Mouse (Mus musculus): ENCODE data around the gene Olfr741. TPM values are rescaled to one million over a fixed set of nuclear protein-coding genes. Genes with fewer than 3 reads are reported as not detected.

Gene Olfr741
- not detected in 3 replicates for total RNA-seq (2017)

- no peak for ATAC-seq (replicated peaks; ENCODE audit: insufficient number of reproducible peaks, low FRiP score, low TSS enrichment, poor library complexity, severe bottlenecking)
These were observed at the start of gene Olfr741 for GRCm38 (mm10) chr14:50472438-50472837. Gene Olfr741, plus strand, starts transcription at chr14:50472738.

GRCm38 (mm10) chr14:50445245-50445644 lies 27.3 kb upstream of the Olfr741 start, which contains the start of gene Olfr740:
Gene Olfr740, plus strand, starts transcription at chr14:50445545.
- ATAC-seq (replicated peaks; ENCODE audit: insufficient number of reproducible peaks, low FRiP score, low TSS enrichment, poor library complexity, severe bottlenecking), result no peak

- no peak for ATAC-seq (replicated peaks; ENCODE audit: insufficient number of reproducible peaks, low FRiP score, low TSS enrichment, poor library complexity, severe bottlenecking)
These were observed 5.9 kb downstream of the Olfr741 start for GRCm38 (mm10) chr14:50478406-50478805.

- ATAC-seq (replicated peaks; ENCODE audit: insufficient number of reproducible peaks, low FRiP score, low TSS enrichment, poor library complexity, severe bottlenecking), result no peak
These were observed 30.8 kb downstream of the Olfr741 start, which contains the start of gene Olfr742 for GRCm38 (mm10) chr14:50503300-50503699. Gene Olfr742, plus strand, starts transcription at chr14:50503600.

GRCm38 (mm10) chr14:50521539-50521938 lies 49.0 kb downstream of the Olfr741 start, which contains the start of gene Olfr743:
Gene Olfr743, plus strand, starts transcription at chr14:50521839.
- no peak for ATAC-seq (replicated peaks; ENCODE audit: insufficient number of reproducible peaks, low FRiP score, low TSS enrichment, poor library complexity, severe bottlenecking)

Other genes starting within 250 kb of the Olfr741 start
- not detected in 3 replicates for gene Olfr731, start 230.9 kb upstream of the Olfr741 start, total RNA-seq (2017)
- gene Olfr732, start 188.5 kb upstream of the Olfr741 start, total RNA-seq (2017), result not detected in 3 replicates
- gene Olfr733, start 171.2 kb upstream of the Olfr741 start, total RNA-seq (2017), result not detected in 3 replicates
- not detected in 3 replicates for gene Olfr734, start 146.0 kb upstream of the Olfr741 start, total RNA-seq (2017)
- gene Olfr735, start 123.9 kb upstream of the Olfr741 start, total RNA-seq (2017), result not detected in 3 replicates
- 0.29 to 0.96 TPM in 2 of 3 replicates, not detected in the other for gene Tlr11, start 114.8 kb upstream of the Olfr741 start, total RNA-seq (2017)
- not detected in 3 replicates for gene Olfr736, start 91.6 kb upstream of the Olfr741 start, total RNA-seq (2017)
- not detected in 3 replicates for gene Olfr738, start 65.2 kb upstream of the Olfr741 start, total RNA-seq (2017)
- gene Olfr739, start 54.1 kb upstream of the Olfr741 start, total RNA-seq (2017), result not detected in 3 replicates
- gene Olfr740, start 27.2 kb upstream of the Olfr741 start, total RNA-seq (2017), result not detected in 3 replicates
- gene Olfr742, start 30.9 kb downstream of the Olfr741 start, total RNA-seq (2017), result not detected in 3 replicates
- gene Olfr743, start 49.1 kb downstream of the Olfr741 start, total RNA-seq (2017), result not detected in 3 replicates
- not detected in 3 replicates for gene Olfr744, start 142.1 kb downstream of the Olfr741 start, total RNA-seq (2017)
- gene Olfr745, start 166.7 kb downstream of the Olfr741 start, total RNA-seq (2017), result not detected in 3 replicates
- gene Olfr746, start 174.3 kb downstream of the Olfr741 start, total RNA-seq (2017), result not detected in 3 replicates
- not detected in 3 replicates for gene Olfr747, start 220.5 kb downstream of the Olfr741 start, total RNA-seq (2017)
- gene Olfr748, start 234.6 kb downstream of the Olfr741 start, total RNA-seq (2017), result not detected in 3 replicates

Data from monocyte, adult 5-6 weeks (primary cell).